Mouse (Mus musculus) hindbrain, embryonic 11.5 days (tissue): ENCODE measurements around the gene Clstn2. TPM values are rescaled to one million over a fixed set of nuclear protein-coding genes. Genes with fewer than 3 reads are reported as not detected.

Experiments used
- ATAC-seq: fragments of 200-750 bp; cut with Nextera tagmentation; 2 replicates; pipeline ENCODE4 v1.8.0; 2017; ENCODE audit warnings: mild to moderate bottlenecking, moderate TSS enrichment, moderate library complexity; ENCODE audit not compliant: low FRiP score
- DNase-seq: peaks from one replicate; pipeline ENCODE4 v3.0.0-alpha.2; 2015; ENCODE audit warnings: low spot score
- H3K27ac ChIP-seq: fragments of 300-500 bp; sonication (generic); 2 replicates; pipeline ENCODE4 v1.5.1; 2014; ENCODE audit warnings: mild to moderate bottlenecking, low read depth, low read length
- H3K27me3 ChIP-seq: fragments of 300-500 bp; sonication (generic); 2 replicates; pipeline ENCODE4 v1.6.1; 2014; ENCODE audit warnings: mild to moderate bottlenecking, low read length, moderate library complexity, mixed read lengths; ENCODE audit not compliant: control insufficient read depth, insufficient read depth
- H3K36me3 ChIP-seq: fragments of 300-500 bp; sonication (generic); 2 replicates; pipeline ENCODE4 v1.6.1; 2014; ENCODE audit warnings: mild to moderate bottlenecking, low read length, moderate library complexity, mixed read lengths; ENCODE audit not compliant: control insufficient read depth, insufficient read depth
- H3K4me1 ChIP-seq: fragments of 300-500 bp; sonication (generic); replicated peaks from 2 replicates; pipeline ENCODE4 v1.6.1; 2014; ENCODE audit warnings: low read length, mixed read lengths; ENCODE audit not compliant: control insufficient read depth, insufficient read depth
- H3K4me2 ChIP-seq: fragments of 300-500 bp; sonication (generic); replicated peaks from 2 replicates; pipeline ENCODE4 v1.6.1; 2014; ENCODE audit warnings: mild to moderate bottlenecking, low read depth, low read length
- H3K4me3 ChIP-seq: fragments of 300-500 bp; sonication (generic); 2 replicates; pipeline ENCODE4 v1.5.1; 2014; ENCODE audit warnings: low read depth, low read length
- H3K9ac ChIP-seq: fragments of 300-500 bp; sonication (generic); 2 replicates; pipeline ENCODE4 v1.6.1; 2014; ENCODE audit warnings: low read depth, low read length
- H3K9me3 ChIP-seq: fragments of 300-500 bp; sonication (generic); 2 replicates; pipeline ENCODE4 v1.6.1; 2016; ENCODE audit warnings: low read length; ENCODE audit not compliant: control insufficient read depth
- WGBS: fragments of 180-500 bp; shearing (Covaris S2); extraction: QIAGEN DNeasy Blood & Tissue Kit; methylation state at CpG from one replicate; pipeline ENCODE4 v1.1.7; 2014; 5-methylcytosine and 5-hydroxymethylcytosine counted together
- polyA plus RNA-seq: library from polyadenylated mRNA; unstranded; fragments of >200 nt; fragmentation: Nextera tagmentation; extraction: Ambion mirVana; gene quantifications from 2 replicates; pipeline ENCODE4 v1.2.1, GENCODE M21; 2014

Gene Clstn2
- polyA plus RNA-seq, 1 experiment from 2014 or later: 2.0 TPM

GRCm38 (mm10) chr9:97672224-97672623, 360.8 kb downstream of the Clstn2 start:
- Histone ChIP-seq H3K27ac (no peak overlapping the region), H3K9me3 (no peaks in the 10 kb centered on the region), H3K4me3 (no peak overlapping the region), H3K4me2 (no peak overlapping the region), H3K36me3 (no peaks in the 10 kb centered on the region), H3K27me3 (no peaks in the 10 kb centered on the region; the same call in 1 of the 2 replicates), H3K4me1 (no peaks in the 10 kb centered on the region), H3K9ac (no peak overlapping the region)
- WGBS: 7% methylated on average over 1 of the region's 1 CpGs
- DNase-seq: peak; percentile 44
- ATAC-seq: peak; percentile 79

- no peaks in the 10 kb centered on the region for H3K9me3 ChIP-seq
- H3K27ac ChIP-seq: no peak overlapping the region
- no peaks in the 10 kb centered on the region for H3K4me1 ChIP-seq
- ATAC-seq (no peak), DNase-seq (no peak)
- no peak overlapping the region for H3K4me3 ChIP-seq
- H3K36me3 ChIP-seq: no peaks in the 10 kb centered on the region
- no peak overlapping the region for H3K4me2 ChIP-seq
- no peak overlapping the region for H3K9ac ChIP-seq
- H3K27me3 ChIP-seq: no peaks in the 10 kb centered on the region; the same call in 1 of the 2 replicates
- WGBS: 63% methylated on average over 8 of the region's 8 CpGs
Measured at GRCm38 (mm10) chr9:97670666-97671065, 362.3 kb downstream of the Clstn2 start.

GRCm38 (mm10) chr9:97660989-97661388, 372.0 kb downstream of the Clstn2 start:
- WGBS: 91% methylated on average over 4 of the region's 4 CpGs

GRCm38 (mm10) chr9:97658736-97659135, 374.2 kb downstream of the Clstn2 start:
- no peaks in the 10 kb centered on the region for H3K4me1 ChIP-seq
- H3K9ac ChIP-seq: no peak overlapping the region
- H3K27ac ChIP-seq: no peak overlapping the region
- no peak for ATAC-seq
- no peak overlapping the region for H3K4me2 ChIP-seq
- no peak for DNase-seq
- no peak overlapping the region for H3K4me3 ChIP-seq
- 87% methylated on average over 3 of the region's 3 CpGs for WGBS
- no peaks in the 10 kb centered on the region for H3K36me3 ChIP-seq
- no peaks in the 10 kb centered on the region for H3K27me3 ChIP-seq
- H3K9me3 ChIP-seq: no peaks in the 10 kb centered on the region

More at GRCm38 (mm10) chr9:97660989-97661388, 372.0 kb downstream of the Clstn2 start:
- Histone ChIP-seq H3K4me2 (no peak overlapping the region), H3K27ac (no peak overlapping the region), H3K4me3 (no peak overlapping the region), H3K4me1 (no peaks in the 10 kb centered on the region), H3K27me3 (no peaks in the 10 kb centered on the region), H3K36me3 (no peaks in the 10 kb centered on the region), H3K9me3 (no peaks in the 10 kb centered on the region), H3K9ac (no peak overlapping the region)
- ATAC-seq (no peak), DNase-seq (no peak)

- no peak for ATAC-seq
- Histone ChIP-seq H3K36me3 (no peaks in the 10 kb centered on the region), H3K9me3 (no peaks in the 10 kb centered on the region), H3K4me3 (no peak overlapping the region), H3K9ac (no peak overlapping the region), H3K27me3 (no peaks in the 10 kb centered on the region), H3K4me1 (no peaks in the 10 kb centered on the region), H3K27ac (no peak overlapping the region), H3K4me2 (no peak overlapping the region)
- DNase-seq: no peak
- WGBS: 89% methylated on average over 3 of the region's 3 CpGs
Measured at GRCm38 (mm10) chr9:97648409-97648808, 384.6 kb downstream of the Clstn2 start.

- WGBS: 82% methylated on average over 3 of the region's 3 CpGs
- Histone ChIP-seq H3K9ac (no peak overlapping the region), H3K27ac (no peak overlapping the region), H3K36me3 (no peaks in the 10 kb centered on the region), H3K27me3 (no peaks in the 10 kb centered on the region), H3K4me2 (no peak overlapping the region), H3K4me3 (no peak overlapping the region), H3K4me1 (no peaks in the 10 kb centered on the region), H3K9me3 (no peaks in the 10 kb centered on the region)
- DNase-seq: no peak
- ATAC-seq: no peak
Measured at GRCm38 (mm10) chr9:97645746-97646145, 387.2 kb downstream of the Clstn2 start.

- no peak overlapping the region for H3K4me3 ChIP-seq
- H3K27me3 ChIP-seq: no peaks in the 10 kb centered on the region
- no peaks in the 10 kb centered on the region for H3K4me1 ChIP-seq
- no peaks in the 10 kb centered on the region for H3K36me3 ChIP-seq
- 79% methylated on average over 7 of the region's 7 CpGs for WGBS
- no peak overlapping the region for H3K4me2 ChIP-seq
- H3K9ac ChIP-seq: no peak overlapping the region
- no peak for DNase-seq
- no peaks in the 10 kb centered on the region for H3K9me3 ChIP-seq
- H3K27ac ChIP-seq: no peak overlapping the region
- ATAC-seq: no peak
Measured at GRCm38 (mm10) chr9:97642396-97642795, 390.6 kb downstream of the Clstn2 start.

- 90% methylated on average over 6 of the region's 6 CpGs for WGBS
- H3K27me3 ChIP-seq: no peaks in the 10 kb centered on the region
Measured at GRCm38 (mm10) chr9:97639967-97640549, 392.9 kb downstream of the Clstn2 start.

GRCm38 (mm10) chr9:97638683-97639354, 394.2 kb downstream of the Clstn2 start:
- ATAC-seq: no peak
- WGBS: 93% methylated on average over 9 of the region's 9 CpGs

More at GRCm38 (mm10) chr9:97639967-97640549, 392.9 kb downstream of the Clstn2 start:
- no peaks in the 10 kb centered on the region for H3K9me3 ChIP-seq
- no peak for DNase-seq
- no peak overlapping the region for H3K4me2 ChIP-seq
- no peaks in the 10 kb centered on the region for H3K36me3 ChIP-seq
- H3K4me1 ChIP-seq: no peaks in the 10 kb centered on the region
- H3K9ac ChIP-seq: no peak overlapping the region
- H3K4me3 ChIP-seq: no peak overlapping the region
- H3K27ac ChIP-seq: no peak overlapping the region
- ATAC-seq: no peak

More at GRCm38 (mm10) chr9:97638683-97639354, 394.2 kb downstream of the Clstn2 start:
- no peaks in the 10 kb centered on the region for H3K27me3 ChIP-seq
- H3K9ac ChIP-seq: no peak overlapping the region
- no peak overlapping the region for H3K27ac ChIP-seq
- no peaks in the 10 kb centered on the region for H3K9me3 ChIP-seq
- DNase-seq: no peak
- no peaks in the 10 kb centered on the region for H3K4me1 ChIP-seq
- no peaks in the 10 kb centered on the region for H3K36me3 ChIP-seq
- H3K4me3 ChIP-seq: no peak overlapping the region
- H3K4me2 ChIP-seq: no peak overlapping the region
